Mouse (Mus musculus) brain, adult 2 months (tissue): ENCODE results near the gene Slc2a13.

ENCODE experiments used
- DNase-seq: peaks from one replicate; pipeline ENCODE4 v3.0.0; 2011; ENCODE audit warnings: low read depth, low spot score

The Slc2a13 gene

DNA sequence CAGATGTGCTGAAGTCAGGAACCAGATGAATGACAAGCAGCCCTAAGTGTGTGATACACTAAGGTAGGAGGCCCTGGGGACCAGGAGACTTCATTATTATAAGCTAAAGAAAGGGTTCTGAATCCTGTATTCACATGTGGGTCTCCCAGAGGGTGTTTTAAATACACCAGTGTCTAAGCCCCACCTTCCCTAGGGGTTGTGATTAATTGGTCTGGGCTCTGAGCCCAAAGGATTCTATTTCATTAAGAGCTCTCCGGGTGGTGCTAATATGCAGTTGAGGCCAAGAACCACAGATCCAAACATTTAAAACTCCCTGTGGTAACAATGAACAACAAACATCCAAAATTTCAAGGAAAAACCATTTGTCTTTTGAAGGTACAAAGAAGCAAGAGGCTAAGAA lies 70.4 kb downstream of the Slc2a13 start:
- DNase-seq = peak; percentile 55

DNA sequence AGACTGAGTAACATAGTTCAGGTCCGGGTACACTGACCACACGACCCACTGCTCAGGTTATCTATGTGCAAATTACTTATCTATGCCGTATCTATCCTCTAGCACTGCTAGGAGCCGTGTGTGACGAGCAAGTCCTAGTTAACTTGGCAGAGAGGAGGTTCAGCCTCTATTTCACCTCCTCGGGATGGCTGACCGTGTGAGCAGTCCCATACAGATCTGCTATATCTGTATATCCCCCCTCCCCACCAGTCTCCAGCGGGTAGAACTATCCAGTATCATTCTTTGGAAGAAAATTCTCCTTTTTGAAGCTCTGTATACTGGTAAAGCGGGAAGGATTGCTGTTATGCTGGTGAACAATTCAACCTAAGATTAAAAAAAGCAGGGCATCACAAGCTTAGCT lies 70.8 kb downstream of the Slc2a13 start:
- no peak for DNase-seq

DNA sequence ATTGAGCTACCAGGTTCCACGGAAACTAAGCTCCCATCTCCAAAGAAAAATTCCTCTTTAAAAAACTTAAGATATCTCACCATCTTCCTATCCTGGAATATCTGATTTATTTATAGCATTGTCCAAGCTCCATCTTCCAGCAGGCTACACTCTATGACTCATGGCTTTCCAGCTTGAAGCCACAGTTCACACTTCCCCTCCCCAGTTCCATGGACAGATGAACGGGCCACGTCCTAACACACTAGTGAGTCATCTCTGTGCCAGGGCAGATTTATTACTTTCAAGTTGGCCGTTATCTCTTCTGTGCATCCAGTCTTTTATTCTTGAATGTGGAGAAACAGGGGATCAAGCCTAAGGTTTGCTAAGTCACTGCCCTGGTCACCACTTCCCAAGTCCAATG lies 78.0 kb downstream of the Slc2a13 start:
- peak; percentile 92 for DNase-seq

DNA sequence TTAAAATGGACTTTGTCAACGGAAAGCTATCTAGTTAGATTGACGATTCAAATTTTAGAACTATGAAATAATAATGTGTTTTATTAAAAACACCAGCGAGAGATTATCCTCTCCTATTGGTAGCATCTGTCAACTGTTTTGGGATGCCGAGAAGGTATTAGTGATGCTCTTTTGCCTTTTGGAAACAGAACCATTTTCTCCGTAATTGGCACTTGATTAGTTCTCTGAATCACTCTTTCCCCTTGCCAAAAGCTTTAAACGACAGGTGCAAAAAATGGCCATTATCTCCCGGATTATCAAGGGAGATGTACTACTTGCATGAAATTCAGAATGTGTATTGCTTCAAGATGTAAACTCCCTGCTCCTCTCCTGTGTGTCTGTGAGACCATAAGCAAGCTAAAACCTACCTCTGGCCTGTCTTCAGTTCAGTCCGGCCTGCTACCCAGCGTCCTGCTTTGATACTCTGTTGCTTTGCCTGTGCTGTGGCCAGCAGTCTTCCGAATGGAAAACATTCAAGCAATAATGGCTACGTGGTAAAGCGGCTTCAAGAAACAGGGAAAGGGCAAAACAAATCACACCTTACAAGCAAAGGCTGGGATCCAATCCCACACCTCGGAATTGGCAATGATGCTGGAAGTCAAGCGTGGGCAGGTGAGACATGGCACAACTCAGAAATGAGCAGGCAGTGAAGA lies 93.0 kb downstream of the Slc2a13 start:
- DNase-seq = peak; percentile 87

DNA sequence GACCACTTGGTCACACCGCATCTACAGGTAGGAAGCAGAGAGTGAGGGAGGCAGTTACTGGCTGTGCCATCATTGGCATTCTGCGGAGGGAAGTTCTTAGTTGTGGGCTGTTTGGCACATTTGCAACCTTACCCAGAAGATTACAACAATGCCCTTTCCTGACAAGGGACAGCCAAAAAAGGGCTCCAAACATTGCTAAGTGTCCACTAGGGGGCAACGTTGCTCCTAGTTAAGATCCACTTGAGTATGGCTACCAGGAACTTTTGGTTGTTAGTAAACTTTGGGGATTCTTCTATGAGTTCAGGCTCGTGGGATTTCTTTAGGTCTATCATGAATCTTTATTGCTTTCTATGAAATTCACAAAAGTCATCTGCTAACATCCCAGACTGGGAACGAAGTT lies 95.3 kb downstream of the Slc2a13 start:
- peak; percentile 87 for DNase-seq

DNA sequence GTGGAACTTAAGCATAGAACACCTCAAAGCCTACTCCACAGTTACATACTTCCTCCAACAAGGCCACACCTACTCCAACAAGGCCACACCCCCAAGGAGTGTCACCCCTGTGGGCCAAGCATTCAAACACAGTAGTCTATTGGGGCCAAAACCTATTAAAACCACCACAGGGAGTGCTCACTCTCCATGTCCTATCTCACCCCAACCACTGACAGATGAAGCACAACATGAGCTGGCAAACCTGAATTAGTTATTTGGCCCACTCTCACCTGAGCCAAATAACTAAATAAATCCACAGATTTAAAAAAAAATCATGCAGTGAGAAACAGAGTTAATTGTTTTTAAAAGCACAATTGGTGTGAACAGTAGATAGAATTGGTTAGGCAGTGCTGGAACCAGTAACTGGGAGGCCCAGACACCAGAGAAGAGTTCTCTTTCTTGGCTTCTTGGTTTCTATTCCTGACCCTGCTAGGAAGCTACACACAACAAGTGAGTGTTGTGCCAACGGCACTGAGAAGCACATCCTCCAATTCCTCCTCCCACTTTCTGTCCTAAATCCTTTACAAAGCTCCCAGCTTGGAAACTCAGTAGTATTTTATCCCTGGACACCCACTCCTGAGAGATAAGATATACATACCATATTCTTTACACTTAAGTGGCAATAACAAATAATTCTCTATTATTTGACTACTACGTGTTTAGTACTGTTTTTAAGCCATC lies 99.2 kb downstream of the Slc2a13 start:
- peak; percentile 86 for DNase-seq

DNA sequence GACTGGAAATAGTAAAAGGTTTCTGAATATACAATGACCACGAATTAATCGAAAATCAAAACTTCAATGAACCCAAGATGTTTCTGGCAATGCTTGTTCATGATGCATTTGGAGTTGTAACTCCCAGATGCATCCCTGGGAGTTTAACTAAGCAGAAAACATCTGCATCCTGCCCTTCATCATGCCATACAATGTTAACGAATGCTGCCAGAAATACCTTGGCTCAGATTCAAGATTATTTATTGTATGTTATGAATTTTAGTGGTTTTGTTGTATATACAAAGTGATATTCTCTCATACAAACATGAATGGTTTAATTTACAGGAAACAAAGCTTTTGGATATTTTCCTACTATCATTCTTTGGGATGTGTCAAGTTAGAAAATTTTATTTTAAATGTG lies 107.7 kb downstream of the Slc2a13 start:
- DNase-seq = no peak

DNA sequence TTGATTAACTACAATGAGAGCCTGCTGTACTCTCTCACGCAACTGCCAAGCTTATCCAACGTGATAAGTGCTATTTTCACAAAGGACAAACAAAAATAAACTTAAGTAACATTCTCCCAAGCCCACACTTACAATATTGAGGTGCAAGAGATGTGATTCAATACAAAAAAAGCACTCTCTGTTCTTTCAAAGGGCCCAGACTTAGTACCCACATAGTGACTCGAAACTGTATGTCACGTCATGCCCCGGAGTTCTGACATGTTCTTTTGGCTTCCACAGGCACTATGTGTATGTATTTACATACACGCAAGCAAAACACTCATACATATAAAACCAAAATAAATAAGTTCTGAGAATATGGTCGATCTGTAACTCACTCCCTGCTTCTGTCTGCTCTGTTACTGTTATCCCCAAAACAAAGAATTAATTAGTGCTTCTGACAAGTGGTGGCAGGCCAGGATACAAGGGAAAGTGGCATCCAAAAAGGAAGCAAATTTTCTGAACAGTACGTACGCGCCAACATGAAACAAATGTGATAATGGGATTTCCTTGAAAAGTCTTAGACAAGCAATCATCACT lies 109.1 kb downstream of the Slc2a13 start:
- peak; percentile 36 for DNase-seq

DNA sequence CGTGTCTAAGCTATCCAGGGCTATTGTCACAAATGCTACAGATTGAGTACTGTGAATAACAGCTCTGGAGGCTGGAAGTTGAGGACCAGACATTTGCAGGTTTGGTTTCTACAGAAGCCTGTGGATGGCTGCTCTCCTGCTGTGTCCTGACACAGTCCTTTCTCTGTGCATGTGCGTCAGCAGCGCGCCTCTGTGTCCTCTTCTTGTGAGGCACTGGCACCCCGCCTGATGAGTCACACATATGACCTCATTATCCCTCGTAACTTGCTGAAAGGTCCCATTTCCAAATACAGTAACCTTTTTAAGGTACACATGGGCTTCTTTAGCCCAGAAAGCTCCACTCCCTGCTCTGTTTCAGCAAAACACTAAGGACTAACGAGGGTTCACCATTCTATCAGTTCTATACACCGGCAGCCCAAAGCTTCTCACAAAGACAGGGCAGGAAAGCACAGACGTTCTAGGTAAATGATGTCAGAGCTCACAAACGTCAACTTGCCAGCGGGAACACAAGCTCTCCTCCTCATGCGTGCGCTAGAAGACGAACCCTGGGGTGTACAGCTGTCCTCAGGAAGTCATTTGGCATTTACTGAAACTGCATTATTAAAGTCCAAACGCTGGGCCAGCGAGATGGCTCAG lies 109.9 kb downstream of the Slc2a13 start:
- peak; percentile 97 for DNase-seq

DNA sequence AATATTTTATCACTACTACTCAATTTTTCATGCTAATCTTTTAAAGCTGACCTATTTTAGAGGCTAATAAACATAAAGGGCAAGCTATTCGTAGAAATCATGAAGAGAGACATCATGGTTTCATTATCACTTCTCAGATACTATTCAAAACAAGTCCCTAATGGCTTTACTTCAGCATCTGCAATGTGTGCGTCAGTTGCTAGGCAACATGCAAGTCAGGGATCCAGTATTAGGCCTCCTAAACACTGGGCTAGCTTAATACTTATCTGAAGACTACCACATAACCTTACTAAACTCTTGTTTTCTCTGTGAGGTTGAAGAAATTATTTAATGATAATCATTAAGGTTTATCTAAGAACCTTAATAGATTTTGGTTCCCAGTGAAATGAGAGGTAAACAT lies 111.1 kb downstream of the Slc2a13 start:
- DNase-seq = peak; percentile 72

DNA sequence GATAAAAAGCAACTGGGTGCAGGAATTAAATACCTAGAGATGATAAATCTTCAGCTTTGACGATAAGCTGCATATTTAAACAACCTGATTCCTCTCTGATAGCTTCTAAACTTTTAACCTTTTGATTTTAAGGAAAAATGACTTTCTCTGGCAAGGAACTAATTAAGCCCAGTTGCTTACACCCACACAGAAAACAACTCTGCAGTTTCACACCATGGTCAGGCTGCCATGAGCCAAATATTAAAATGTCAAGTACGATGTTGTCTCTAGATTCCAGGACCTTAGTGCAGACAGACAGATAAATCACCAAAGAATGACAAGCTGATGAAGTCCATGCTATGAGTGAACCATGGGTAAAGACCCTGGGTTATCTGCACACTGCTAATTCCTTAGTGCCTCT lies 115.9 kb downstream of the Slc2a13 start:
- DNase-seq = peak; percentile 24

DNA sequence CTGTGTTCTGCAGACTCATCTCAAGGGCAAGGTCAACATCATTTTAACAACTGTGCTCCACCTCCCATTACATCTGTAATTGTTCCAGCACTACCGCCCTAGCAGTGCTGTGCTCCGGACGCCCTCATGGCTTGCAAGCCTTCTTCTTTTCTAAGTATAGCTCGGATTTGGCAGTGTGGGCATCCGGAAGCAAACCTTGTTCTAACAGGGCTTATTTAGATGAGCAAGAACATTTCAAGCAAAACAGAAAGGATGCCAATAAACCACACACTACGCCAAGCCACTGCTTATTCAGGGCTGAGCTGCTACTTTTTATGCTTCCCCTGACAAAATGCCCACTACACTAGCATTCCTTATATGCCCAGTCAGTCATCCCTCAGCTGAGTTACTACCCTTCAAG lies 127.7 kb downstream of the Slc2a13 start:
- peak; percentile 93 for DNase-seq

DNA sequence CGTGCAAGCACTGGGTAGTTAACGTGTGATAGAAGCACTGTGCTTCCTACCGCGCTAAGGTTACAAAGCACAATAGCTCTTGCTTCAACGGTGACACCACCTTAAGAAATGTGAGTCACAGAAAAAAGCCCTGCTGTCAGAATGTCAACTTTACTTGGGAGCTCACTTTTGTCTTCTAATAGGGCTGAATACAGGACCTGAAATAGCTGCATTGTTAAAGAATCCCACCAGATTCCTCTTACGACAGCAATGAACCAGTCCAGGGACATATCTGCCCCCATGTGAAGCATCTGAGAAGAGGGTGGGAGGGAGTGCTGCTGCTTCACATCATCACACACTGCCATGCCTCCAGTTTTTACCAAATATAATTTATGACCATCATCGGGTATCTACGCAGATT lies 129.6 kb downstream of the Slc2a13 start:
- peak; percentile 76 for DNase-seq

DNA sequence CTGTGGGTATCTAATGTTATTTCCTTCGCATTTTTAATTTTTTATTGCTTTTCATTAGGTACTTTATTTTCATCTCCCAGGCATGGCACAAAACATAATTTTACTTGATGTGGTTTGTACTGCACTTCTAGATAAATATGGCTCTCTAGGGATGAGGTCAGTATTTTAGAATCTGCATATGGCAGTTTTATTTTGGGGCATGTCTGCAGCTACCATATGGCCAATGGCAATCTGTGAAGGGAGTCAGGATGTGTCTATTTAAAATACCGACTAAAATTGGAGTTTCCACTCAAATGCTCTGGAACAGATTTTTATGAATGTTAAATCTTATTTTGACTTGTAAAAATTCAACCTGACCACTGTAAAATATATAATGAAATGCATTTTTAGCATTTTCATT lies 133.2 kb downstream of the Slc2a13 start:
- peak; percentile 96 for DNase-seq

DNA sequence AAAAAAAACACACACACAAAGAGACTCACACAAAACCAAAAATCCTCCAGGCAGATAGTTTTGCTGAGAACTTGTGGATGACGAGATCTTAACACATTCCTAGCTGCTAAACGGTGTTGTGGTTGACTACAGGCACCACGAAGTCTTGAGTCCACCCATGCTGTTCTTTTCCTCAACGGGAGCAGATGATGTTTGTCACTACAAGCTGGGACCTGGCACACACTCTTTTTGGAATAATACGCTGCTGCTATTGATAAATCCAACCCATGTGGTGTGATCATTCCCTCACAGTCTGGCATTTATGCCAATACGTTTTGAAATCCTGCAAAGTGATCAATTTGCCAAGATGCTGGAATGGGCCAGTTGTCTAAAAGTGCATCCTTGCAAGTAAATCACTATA lies 147.6 kb downstream of the Slc2a13 start:
- peak; percentile 69 for DNase-seq

DNA sequence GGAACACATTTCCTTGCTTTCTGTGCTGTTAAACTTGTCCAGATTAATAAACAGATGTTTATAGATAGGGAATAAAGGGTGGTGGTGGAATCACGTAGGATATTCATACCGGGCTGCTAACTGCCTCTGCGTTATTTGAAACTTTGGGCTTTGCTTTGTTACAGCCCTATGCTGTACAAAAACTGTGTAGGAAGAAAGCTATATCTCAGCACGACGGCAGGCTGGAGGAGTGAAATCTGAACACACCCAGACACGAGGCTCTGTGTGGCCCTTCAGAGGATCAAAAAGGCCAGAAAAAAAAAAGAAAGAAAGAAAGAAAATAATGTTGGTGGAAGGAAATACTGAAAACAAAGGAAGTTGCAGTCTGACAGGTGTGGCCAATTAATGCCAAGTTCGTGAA lies 166.1 kb downstream of the Slc2a13 start:
- no peak for DNase-seq

DNA sequence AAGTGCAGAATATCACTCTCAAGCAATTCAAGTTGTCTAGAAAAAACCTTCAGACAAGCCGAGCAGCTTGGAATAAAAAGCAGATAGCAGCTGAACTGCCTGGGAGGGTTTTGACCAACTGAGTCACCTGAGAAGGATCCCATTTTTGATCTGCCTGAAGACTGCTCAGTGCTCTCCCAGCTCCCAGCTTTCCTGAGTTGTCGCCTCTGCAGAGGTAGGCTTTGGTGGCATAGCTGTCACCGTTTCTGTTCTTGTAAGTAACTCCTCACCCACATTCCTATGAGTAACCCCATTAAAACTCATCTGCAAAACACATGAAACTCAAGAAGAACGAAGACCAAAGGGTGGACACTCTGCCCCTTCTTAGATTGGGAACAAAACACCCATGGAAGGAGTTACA lies 177.9 kb downstream of the Slc2a13 start:
- DNase-seq = peak; percentile 58

DNA sequence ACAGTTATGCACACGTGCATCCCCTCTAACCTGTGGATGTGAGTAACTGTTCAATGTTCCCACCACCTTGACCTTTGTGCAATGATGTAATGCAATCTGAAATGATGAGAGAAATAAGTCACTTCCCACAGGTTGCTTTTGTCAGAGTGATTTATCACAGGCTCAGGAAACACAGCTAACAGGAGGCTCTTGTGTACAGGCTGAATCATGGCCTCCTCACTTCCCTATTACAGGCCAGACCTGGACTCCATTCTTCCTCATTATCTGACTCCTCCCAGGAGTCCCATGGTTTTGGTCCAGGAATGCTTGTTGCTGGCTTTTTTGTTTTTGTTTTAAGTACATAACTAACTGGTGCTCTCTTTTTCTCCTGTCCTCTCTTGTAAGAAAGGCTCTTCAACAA lies 189.4 kb downstream of the Slc2a13 start:
- no peak for DNase-seq

DNA sequence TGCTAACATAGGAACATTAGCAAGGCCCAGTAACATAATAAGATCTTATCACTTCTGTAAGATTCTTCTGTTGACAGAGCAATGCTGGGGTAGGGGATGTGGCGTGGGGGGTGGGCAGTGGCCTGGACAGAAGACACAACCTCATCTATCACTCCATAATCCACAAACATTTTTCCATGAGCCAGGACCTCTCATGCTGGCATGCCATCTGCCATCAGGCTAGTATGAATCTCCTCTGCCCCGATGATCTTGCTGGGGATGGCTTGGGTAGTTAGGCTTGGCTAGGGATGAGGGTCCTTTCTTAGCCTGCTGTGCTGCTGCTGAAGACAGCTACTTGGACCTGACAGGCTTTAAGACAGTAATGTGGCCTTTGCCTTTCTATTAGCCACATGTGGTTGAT lies 190.5 kb downstream of the Slc2a13 start:
- no peak for DNase-seq

DNA sequence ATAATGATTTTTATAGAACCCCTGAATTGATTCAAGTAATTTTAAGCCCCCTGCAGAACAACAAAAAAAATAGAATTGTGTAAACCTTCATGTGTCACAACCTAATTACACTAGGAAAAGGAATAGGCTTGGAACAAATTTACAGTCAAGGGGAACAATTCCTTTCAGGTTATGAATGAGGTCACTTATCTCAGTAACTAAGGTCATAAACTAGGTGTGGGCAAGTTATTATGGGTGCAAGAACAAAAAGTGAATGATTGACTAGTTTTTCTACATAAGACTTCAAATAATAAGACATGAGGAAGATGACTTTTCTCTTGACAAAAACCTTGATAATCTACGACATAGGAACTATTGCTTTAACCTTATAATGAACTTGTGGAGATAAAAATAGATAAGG lies 191.2 kb downstream of the Slc2a13 start:
- DNase-seq = no peak

DNA sequence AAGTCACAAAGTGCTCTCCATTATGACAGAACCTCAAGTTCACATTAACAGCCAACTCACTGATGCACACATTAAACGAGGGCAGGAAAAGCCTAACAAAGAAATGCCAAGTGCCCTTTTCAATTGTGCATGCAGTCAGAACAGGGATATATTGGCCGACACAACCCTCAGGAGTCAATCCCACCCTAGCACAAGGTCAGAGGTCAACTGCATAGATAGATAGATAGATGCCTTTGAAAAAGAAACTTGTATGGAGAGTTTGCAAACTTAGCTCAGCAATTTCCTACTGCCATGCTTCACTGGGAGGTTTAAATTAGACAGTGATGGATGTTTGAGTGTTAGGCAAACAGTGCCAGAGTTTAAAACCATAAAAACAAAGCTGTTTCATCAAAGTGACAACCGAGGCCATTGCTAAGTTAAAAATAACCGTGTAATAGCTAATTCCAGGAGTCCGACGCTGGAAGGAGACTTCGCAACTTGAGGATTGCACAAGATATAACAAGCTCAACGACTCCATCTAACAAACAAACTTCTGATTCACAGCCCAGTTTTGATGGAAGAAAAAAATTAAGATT lies 194.2 kb downstream of the Slc2a13 start:
- DNase-seq = no peak

DNA sequence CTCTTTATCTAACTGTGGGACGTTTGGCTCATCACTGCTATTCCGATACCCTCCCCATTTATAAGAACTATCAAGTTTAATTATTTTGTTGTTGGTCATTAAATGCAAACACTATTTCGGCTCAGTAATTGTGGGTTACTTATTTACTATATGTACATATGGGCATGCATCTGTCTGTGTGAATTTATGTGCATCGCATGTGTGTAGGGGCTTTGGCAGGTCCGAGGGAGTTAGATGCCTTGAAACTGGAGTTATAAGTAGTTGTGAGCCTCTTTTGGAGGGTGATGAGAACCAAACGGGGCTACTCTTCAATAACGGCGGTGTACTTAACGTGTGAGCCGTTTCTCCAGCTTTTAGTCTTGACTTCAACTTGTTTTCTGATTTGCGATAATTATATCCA lies 195.5 kb downstream of the Slc2a13 start:
- no peak for DNase-seq
